In genomic region chr10:84440181-84440540, GRCm38 (mm10) we compare ENCODE assay signal across 8 mouse cellular contexts. TPM values are rescaled to one million over a fixed set of nuclear protein-coding genes. Genes with fewer than 3 reads are reported as not detected.
DNase-seq lines count a peak whose midpoint lies in the region; ATAC-seq and TF ChIP-seq lines count a peak whose summit lies in the region.

No protein-coding gene starts in this region.

- POLR2A ChIA-PET in Patski (lab: Charles Lee), result interaction anchor here (0.6 to 2.1 kb wide), 4 partner anchors 41 to 164 kb away, joined by 3 to 11 read pairs (median 3); no protein-coding TSS in a partner anchor

- H3K27me3 ChIP-seq in heart, embryonic 16.5 days (ENCODE audit: control insufficient read depth, insufficient read depth, low read length), result no peaks in the 10 kb centered on the region
- no peaks in the 10 kb centered on the region for H3K27me3 ChIP-seq in Patski
- H3K27me3 ChIP-seq in hindbrain, embryonic 11.5 days (ENCODE audit: control insufficient read depth, insufficient read depth, low read length), result no peaks in the 10 kb centered on the region
- no peaks in the 10 kb centered on the region for H3K27me3 ChIP-seq in midbrain, embryonic 12.5 days

- peak overlapping the region; percentile 100 for H3K9ac ChIP-seq in heart, embryonic 16.5 days (ENCODE audit: low read length)
- H3K9ac ChIP-seq in hindbrain, embryonic 11.5 days (ENCODE audit: low read depth, low read length), result peak overlapping the region; percentile 100
- H3K9ac ChIP-seq in midbrain, embryonic 12.5 days (replicated peaks), result peak overlapping the region; percentile 98

- peak overlapping the region; percentile 98 for H3K27ac ChIP-seq in heart, embryonic 16.5 days (ENCODE audit: low read length)
- peak overlapping the region; percentile 99 for H3K27ac ChIP-seq in hindbrain, embryonic 11.5 days (ENCODE audit: low read depth, low read length)
- peak overlapping the region; percentile 98 for H3K27ac ChIP-seq in midbrain, embryonic 12.5 days (replicated peaks)

- WGBS in heart, embryonic 16.5 days, result 0% methylated on average over 32 of the region's 32 CpGs
- whole genome bisulfite sequencing in hindbrain, embryonic 11.5 days, result under 1% methylated on average over 22 of the region's 32 CpGs
- 0% methylated on average over 30 of the region's 32 CpGs for WGBS in midbrain, embryonic 12.5 days

- DNase-seq in heart, adult 9 months (ENCODE audit: low spot score in 2 of 2), result no peak
- DNase-seq in Patski (ENCODE audit: low read depth, low spot score), result no peak
- no peak for DNase-seq in hindbrain, embryonic 11.5 days (ENCODE audit: low spot score)
- no peak for DNase-seq in layer of hippocampus, adult 11-12 months (ENCODE audit: low spot score)
- DNase-seq in cerebellum, postnatal 10 days, result no peak
- DNase-seq in embryo, embryonic 10 days (ENCODE audit: low spot score), result no peak

- no peak for TF ChIP-seq CTCF in Patski (IDR thresholded peaks at IDR 0.05)

- H3K36me3 ChIP-seq in heart, embryonic 16.5 days (ENCODE audit: control insufficient read depth, insufficient read depth), result no peaks in the 10 kb centered on the region
- no peaks in the 10 kb centered on the region for H3K36me3 ChIP-seq in hindbrain, embryonic 11.5 days (ENCODE audit: control insufficient read depth, insufficient read depth, low read length)
- no peaks in the 10 kb centered on the region for H3K36me3 ChIP-seq in midbrain, embryonic 12.5 days

- no peaks in the 10 kb centered on the region for H3K9me3 ChIP-seq in heart, embryonic 16.5 days (replicated peaks; ENCODE audit: control insufficient read depth, low read length)
- no peaks in the 10 kb centered on the region for H3K9me3 ChIP-seq in hindbrain, embryonic 11.5 days (ENCODE audit: control insufficient read depth, low read length)
- no peaks in the 10 kb centered on the region for H3K9me3 ChIP-seq in midbrain, embryonic 12.5 days

- peaks cover 31% of the 10 kb centered on the region for H3K4me1 ChIP-seq in heart, embryonic 16.5 days (ENCODE audit: control insufficient read depth, insufficient read depth, low read length)
- peaks cover 3% of the 10 kb centered on the region; the same call in 1 of the 2 replicates for H3K4me1 ChIP-seq in hindbrain, embryonic 11.5 days (replicated peaks; ENCODE audit: control insufficient read depth, insufficient read depth, low read length)
- H3K4me1 ChIP-seq in midbrain, embryonic 12.5 days, result peaks cover 60% of the 10 kb centered on the region

- H3K4me2 ChIP-seq in heart, embryonic 16.5 days (ENCODE audit: low read depth, low read length), result peak overlapping the region; percentile 91
- peak overlapping the region; percentile 84 for H3K4me2 ChIP-seq in hindbrain, embryonic 11.5 days (replicated peaks; ENCODE audit: low read depth, low read length)
- peak overlapping the region; percentile 86 for H3K4me2 ChIP-seq in midbrain, embryonic 12.5 days (replicated peaks)

- H3K4me3 ChIP-seq in heart, embryonic 16.5 days (ENCODE audit: low read length), result peak overlapping the region; percentile 81
- H3K4me3 ChIP-seq in hindbrain, embryonic 11.5 days (ENCODE audit: low read depth, low read length), result peak overlapping the region; percentile 83
- peak overlapping the region; percentile 82 for H3K4me3 ChIP-seq in midbrain, embryonic 12.5 days

- in situ Hi-C loops in Patski (cut with MboI; ENCODE audit: low pct_unique_long_range_greater_than_20kb), result no loop called here

- peak; percentile 21 for ATAC-seq in heart, embryonic 16.5 days (replicated peaks; ENCODE audit: extremely low read depth, insufficient read depth, low FRiP score)
- peak; percentile 1 for ATAC-seq in Patski
- peak; percentile 39 for ATAC-seq in hindbrain, embryonic 11.5 days (ENCODE audit: low FRiP score)
- peak; percentile 55 for ATAC-seq in midbrain, embryonic 12.5 days (ENCODE audit: low FRiP score, low read depth)

- CTCF ChIA-PET in Patski (lab: Charles Lee), result interaction anchor here (1.1 to 3.1 kb wide), 2 partner anchors 22 to 75 kb away, joined by 4 to 21 read pairs; no protein-coding TSS in a partner anchor

RNA-seq across cellular contexts. Expression of gene Nuak1, which starts 0.2 kb away (rescaled TPM):
- 3.0 and 3.2 TPM in 2 replicates for polyA plus RNA-seq in heart, embryonic 16.5 days (2015; fragmentation: Nextera tagmentation; extraction: Ambion mirVana)
- 31.4 TPM for polyA plus RNA-seq in Patski (2021)
- polyA plus RNA-seq in hindbrain, embryonic 11.5 days (2014; fragmentation: Nextera tagmentation; extraction: Ambion mirVana), result 5.1 and 5.7 TPM in 2 replicates
- 3.7 and 4.5 TPM in 2 replicates for polyA plus RNA-seq in midbrain, embryonic 12.5 days (2016; fragmentation: Nextera tagmentation; extraction: Ambion mirVana)

Comparison
In these comparisons a context has a peak if more than half of its experiments do, and no peak if none do; other contexts are left out.
1. ATAC-seq: peak in every context shown above with its lines; median percentile 55 in midbrain, embryonic 12.5 days; 39 in hindbrain, embryonic 11.5 days; 21 in heart, embryonic 16.5 days; 1 in Patski.